Mouse (Mus musculus): ENCODE measurements around the gene Gstt4. TPM values are rescaled to one million over a fixed set of nuclear protein-coding genes. Genes with fewer than 3 reads are reported as not detected.

The Gstt4 gene
- not detected for polyA plus RNA-seq (2014; fragmentation: Illumina TruSeq; extraction: RNeasy Lipid Tissue Mini Kit (QIAGEN cat#74804); ENCODE audit: insufficient read depth, low read depth, low replicate concordance)

DNA sequence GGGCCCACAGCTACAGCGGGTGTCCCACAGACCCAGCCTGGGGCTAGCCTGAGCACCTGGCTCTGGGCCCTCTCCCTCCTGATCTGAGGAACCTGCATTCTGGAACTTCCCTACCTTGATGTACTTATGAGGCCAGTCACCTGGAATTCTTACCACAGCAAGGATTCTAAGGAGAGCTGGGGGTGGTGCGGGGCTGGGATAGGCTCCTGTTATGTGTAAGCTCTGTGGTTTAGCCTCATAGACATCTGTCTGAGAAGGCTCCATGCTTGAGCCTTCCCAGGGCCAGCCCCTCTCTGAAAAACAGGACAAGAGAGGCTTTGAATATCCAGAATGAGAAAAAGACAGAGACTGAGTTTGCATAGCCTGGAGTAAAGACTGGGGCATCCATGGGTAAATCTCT is at the start of gene Gstt4:
Gene Gstt4, minus strand, starts transcription at position 101 of the 400 bp plus-strand sequence.

GRCm38 (mm10) chr10:75859786-75860470 is 37.6 kb upstream of the Gstt4 start, which contains the start of gene Mif:
Mif (minus strand) TSS chr10:75860240.

GRCm38 (mm10) chr10:75837248-75837759 is 15.0 kb upstream of the Gstt4 start, which contains the start of gene Gstt2:
Gstt2 (minus strand) TSS chr10:75837424.

GRCm38 (mm10) chr10:75798176-75798696 is 24.1 kb downstream of the Gstt4 start, which contains the start of gene Gstt1:
Gstt1 (minus strand) TSS chr10:75798584.

DNA sequence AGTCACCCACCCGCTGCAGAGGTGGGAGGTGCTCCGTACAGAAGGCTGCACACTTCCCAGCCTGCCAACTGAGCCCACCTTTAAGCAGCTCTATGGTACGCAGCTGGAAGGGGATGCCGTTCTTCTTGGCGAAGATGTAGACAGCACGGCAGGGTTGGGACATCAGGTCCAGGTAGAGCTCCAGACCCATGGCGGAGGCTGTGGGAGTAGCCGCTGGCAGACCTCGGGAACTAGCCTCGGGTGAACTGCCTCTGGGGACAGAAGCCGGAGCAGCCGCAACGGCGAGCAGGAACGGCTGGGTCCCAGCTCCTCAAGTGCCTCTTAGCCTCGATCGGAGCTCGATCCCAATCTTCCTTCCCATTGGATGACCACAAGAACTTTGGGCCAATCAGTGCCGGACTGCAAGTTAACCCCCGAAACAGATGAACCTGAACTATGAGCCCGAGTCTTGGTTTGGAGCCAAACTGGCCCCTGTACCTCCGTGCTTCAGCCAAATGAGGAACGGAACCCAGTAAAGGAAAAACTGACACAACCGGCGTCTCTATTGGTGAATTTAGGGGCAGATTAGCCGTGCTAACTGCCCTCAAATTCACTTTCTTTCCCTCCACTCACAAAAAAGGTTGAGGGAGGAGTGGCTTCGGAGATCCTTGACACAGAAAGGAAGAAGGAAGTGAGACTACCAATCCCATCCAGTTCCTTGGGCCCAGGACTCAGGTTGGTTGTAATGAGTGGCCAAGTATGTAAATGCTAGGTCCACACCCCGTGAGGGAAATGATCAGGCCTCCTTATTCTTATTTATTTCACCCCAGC is 41.4 kb downstream of the Gstt4 start, which contains the start of the genes Gm20441 and Gstt3:
Gene Gm20441, minus strand, starts transcription at position 186 of the 810 bp plus-strand sequence.
Gene Gstt3, minus strand, starts transcription at position 646 of the 810 bp plus-strand sequence.

DNA sequence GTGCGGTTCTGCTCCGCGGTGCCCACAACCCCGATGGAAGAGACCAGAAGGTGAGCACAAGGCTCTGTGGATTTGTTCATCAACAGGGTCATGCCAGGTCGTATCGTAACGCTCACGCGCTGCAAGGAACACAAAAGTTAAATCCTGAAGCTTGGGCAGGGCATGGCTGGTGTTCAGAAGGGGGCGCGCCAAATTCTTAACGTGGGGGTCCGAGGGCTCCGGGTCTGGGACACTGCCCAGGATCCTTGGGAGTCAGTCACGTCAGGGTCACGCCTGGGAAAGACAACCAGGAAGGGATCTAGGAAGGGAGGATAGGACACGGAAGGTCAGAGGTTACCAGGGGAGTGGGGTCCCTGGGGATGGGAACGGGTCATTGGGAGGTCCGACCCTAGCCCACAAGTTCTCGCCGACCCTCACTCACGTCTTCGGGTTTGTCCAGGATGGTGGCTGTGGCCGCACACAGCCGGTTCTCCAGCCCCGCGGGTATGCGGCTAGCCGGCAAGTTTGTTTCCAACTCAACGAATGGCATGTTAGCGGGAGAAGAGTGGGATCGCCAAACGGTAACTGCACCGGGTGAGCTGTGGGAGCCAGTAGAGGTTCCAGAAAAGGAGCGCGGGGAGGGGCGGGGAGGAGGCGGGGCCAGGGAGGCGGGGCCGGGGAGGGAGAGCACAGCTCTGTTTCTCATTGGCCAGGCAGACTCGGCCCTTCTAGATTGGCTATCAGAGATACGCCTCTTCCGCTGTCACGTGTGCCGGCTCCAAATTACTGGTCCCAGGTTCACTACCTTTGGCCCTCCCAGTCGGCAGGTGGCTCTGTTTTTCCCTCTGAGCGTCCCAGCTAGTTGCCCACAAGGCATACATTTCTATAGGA is 49.3 kb downstream of the Gstt4 start, which contains the start of gene Ddt:
Gene Ddt, minus strand, starts transcription at position 620 of the 870 bp plus-strand sequence.

Other genes with a start within 250 kb of the Gstt4 start
- gene Ggt5, start 233.2 kb downstream of the Gstt4 start, polyA plus RNA-seq (2014; fragmentation: Illumina TruSeq; extraction: RNeasy Lipid Tissue Mini Kit (QIAGEN cat#74804); ENCODE audit: insufficient read depth, low read depth, low replicate concordance): 5.4 TPM
- 4.7 TPM for gene Susd2, start 178.5 kb downstream of the Gstt4 start, polyA plus RNA-seq (2014; fragmentation: Illumina TruSeq; extraction: RNeasy Lipid Tissue Mini Kit (QIAGEN cat#74804); ENCODE audit: insufficient read depth, low read depth, low replicate concordance)
- 11.5 TPM for gene Cabin1, start 58.2 kb downstream of the Gstt4 start, polyA plus RNA-seq (2014; fragmentation: Illumina TruSeq; extraction: RNeasy Lipid Tissue Mini Kit (QIAGEN cat#74804); ENCODE audit: insufficient read depth, low read depth, low replicate concordance)
- 109 TPM for gene Ddt, start 49.1 kb downstream of the Gstt4 start, polyA plus RNA-seq (2014; fragmentation: Illumina TruSeq; extraction: RNeasy Lipid Tissue Mini Kit (QIAGEN cat#74804); ENCODE audit: insufficient read depth, low read depth, low replicate concordance)
- not detected for gene Gm20441, start 41.6 kb downstream of the Gstt4 start, polyA plus RNA-seq (2014; fragmentation: Illumina TruSeq; extraction: RNeasy Lipid Tissue Mini Kit (QIAGEN cat#74804); ENCODE audit: insufficient read depth, low read depth, low replicate concordance)
- gene Gstt3, start 41.1 kb downstream of the Gstt4 start, polyA plus RNA-seq (2014; fragmentation: Illumina TruSeq; extraction: RNeasy Lipid Tissue Mini Kit (QIAGEN cat#74804); ENCODE audit: insufficient read depth, low read depth, low replicate concordance): 31.9 TPM
- 119 TPM for gene Gstt1, start 24.0 kb downstream of the Gstt4 start, polyA plus RNA-seq (2014; fragmentation: Illumina TruSeq; extraction: RNeasy Lipid Tissue Mini Kit (QIAGEN cat#74804); ENCODE audit: insufficient read depth, low read depth, low replicate concordance)
- gene Gstt2, start 14.9 kb upstream of the Gstt4 start, polyA plus RNA-seq (2014; fragmentation: Illumina TruSeq; extraction: RNeasy Lipid Tissue Mini Kit (QIAGEN cat#74804); ENCODE audit: insufficient read depth, low read depth, low replicate concordance): 32.5 TPM
- gene Mif, start 37.7 kb upstream of the Gstt4 start, polyA plus RNA-seq (2014; fragmentation: Illumina TruSeq; extraction: RNeasy Lipid Tissue Mini Kit (QIAGEN cat#74804); ENCODE audit: insufficient read depth, low read depth, low replicate concordance): 126 TPM
- gene Derl3, start 70.9 kb upstream of the Gstt4 start, polyA plus RNA-seq (2014; fragmentation: Illumina TruSeq; extraction: RNeasy Lipid Tissue Mini Kit (QIAGEN cat#74804); ENCODE audit: insufficient read depth, low read depth, low replicate concordance): 3.0 TPM
- gene Smarcb1, start 99.1 kb upstream of the Gstt4 start, polyA plus RNA-seq (2014; fragmentation: Illumina TruSeq; extraction: RNeasy Lipid Tissue Mini Kit (QIAGEN cat#74804); ENCODE audit: insufficient read depth, low read depth, low replicate concordance): 48.8 TPM
- gene Chchd10, start 110.6 kb upstream of the Gstt4 start, polyA plus RNA-seq (2014; fragmentation: Illumina TruSeq; extraction: RNeasy Lipid Tissue Mini Kit (QIAGEN cat#74804); ENCODE audit: insufficient read depth, low read depth, low replicate concordance): 224 TPM
- 22.1 TPM for gene Mmp11, start 114.0 kb upstream of the Gstt4 start, polyA plus RNA-seq (2014; fragmentation: Illumina TruSeq; extraction: RNeasy Lipid Tissue Mini Kit (QIAGEN cat#74804); ENCODE audit: insufficient read depth, low read depth, low replicate concordance)
- gene Gm867, start 118.1 kb upstream of the Gstt4 start, polyA plus RNA-seq (2014; fragmentation: Illumina TruSeq; extraction: RNeasy Lipid Tissue Mini Kit (QIAGEN cat#74804); ENCODE audit: insufficient read depth, low read depth, low replicate concordance): 13.9 TPM
- 44.9 TPM for gene Vpreb3, start 120.5 kb upstream of the Gstt4 start, polyA plus RNA-seq (2014; fragmentation: Illumina TruSeq; extraction: RNeasy Lipid Tissue Mini Kit (QIAGEN cat#74804); ENCODE audit: insufficient read depth, low read depth, low replicate concordance)
- gene Gm5134, start 132.0 kb upstream of the Gstt4 start, polyA plus RNA-seq (2014; fragmentation: Illumina TruSeq; extraction: RNeasy Lipid Tissue Mini Kit (QIAGEN cat#74804); ENCODE audit: insufficient read depth, low read depth, low replicate concordance): not detected
- gene Zfp280b, start 210.1 kb upstream of the Gstt4 start, polyA plus RNA-seq (2014; fragmentation: Illumina TruSeq; extraction: RNeasy Lipid Tissue Mini Kit (QIAGEN cat#74804); ENCODE audit: insufficient read depth, low read depth, low replicate concordance): 2.9 TPM

Measured in lung, adult 10 weeks (tissue).